ENCODE assay signal across 18 mouse cellular contexts in genomic region chr10:118596206-118596605, GRCm38 (mm10).
DNase-seq lines count a peak whose midpoint lies in the region; ATAC-seq lines count a peak whose summit lies in the region.
"Had no signal": no experiment of that assay in that cellular context is flagged by ENCODE, and none has a peak within 500 bp of the region (broad histone marks: within the 10 kb centered on the region; RNA-seq: fewer than 3 reads in every experiment).

No protein-coding gene starts in this region.

- H3K4me1 ChIP-seq in forebrain, embryonic 14.5 days (ENCODE audit: control insufficient read depth, insufficient read depth, low read length): 0 out of 2 replicates have a peak, but pooled peaks cover 3% of the 10 kb centered on the region
- peaks cover 7% of the 10 kb centered on the region; the same call in 1 of the 2 replicates for H3K4me1 ChIP-seq in forebrain, embryonic 10.5 days
- H3K4me1 ChIP-seq in midbrain, embryonic 14.5 days (ENCODE audit: control insufficient read depth, insufficient read depth, low read length): no peaks in the 10 kb centered on the region
- H3K4me1 ChIP-seq in midbrain, embryonic 10.5 days: peaks cover 3% of the 10 kb centered on the region; the same call in 1 of the 2 replicates
- peaks cover 10% of the 10 kb centered on the region for H3K4me1 ChIP-seq in heart, embryonic 10.5 days
- H3K4me1 ChIP-seq: embryonic facial prominence, embryonic 15.5 days; hindbrain, embryonic 12.5 days had no signal

- peak; percentile 24 for DNase-seq in forebrain, embryonic 14.5 days (ENCODE audit: low spot score)
- DNase-seq in forebrain, embryonic 10.5 days (ENCODE audit: extremely low spot score, low spot score): no peak
- peak; percentile 20 for DNase-seq in midbrain, embryonic 14.5 days
- no peak for DNase-seq in midbrain, embryonic 10.5 days (ENCODE audit: low spot score)
- DNase-seq in heart, embryonic 10.5 days (ENCODE audit: low spot score): no peak
- DNase-seq in heart, postnatal 36 days: peak; percentile 13 to 15
- no peak for DNase-seq in kidney, adult 9 months
- DNase-seq in adrenal gland, adult 8-10 months: no peak
- DNase-seq: cerebellum, adult 11 months; gastrocnemius, postnatal 10 days; retina, postnatal 1 day had no signal

- no peaks in the 10 kb centered on the region for H3K27me3 ChIP-seq in forebrain, embryonic 14.5 days (replicated peaks; ENCODE audit: control insufficient read depth, insufficient read depth, low read length)
- H3K27me3 ChIP-seq in forebrain, embryonic 10.5 days (ENCODE audit: poor library complexity, severe bottlenecking): no peaks in the 10 kb centered on the region
- H3K27me3 ChIP-seq in midbrain, embryonic 14.5 days (ENCODE audit: control insufficient read depth, insufficient read depth, low read length): no peaks in the 10 kb centered on the region
- H3K27me3 ChIP-seq in midbrain, embryonic 10.5 days (ENCODE audit: low read depth, poor library complexity, severe bottlenecking): no peaks in the 10 kb centered on the region
- H3K27me3 ChIP-seq in heart, embryonic 10.5 days (ENCODE audit: insufficient read depth, poor library complexity, severe bottlenecking): no peaks in the 10 kb centered on the region
- H3K27me3 ChIP-seq: embryonic facial prominence, embryonic 15.5 days; forebrain, embryonic 15.5 days; hindbrain, embryonic 12.5 days; liver, embryonic 12.5 days; neural tube, embryonic 13.5 days had no signal

- H3K27ac ChIP-seq in forebrain, embryonic 14.5 days (ENCODE audit: low read depth, low read length): no peak overlapping the region
- no peak overlapping the region for H3K27ac ChIP-seq in forebrain, embryonic 10.5 days
- H3K27ac ChIP-seq in midbrain, embryonic 14.5 days (replicated peaks; ENCODE audit: low read depth, low read length): no peak overlapping the region
- no peak overlapping the region for H3K27ac ChIP-seq in midbrain, embryonic 10.5 days (replicated peaks)
- H3K27ac ChIP-seq in heart, embryonic 10.5 days: peak overlapping the region; percentile 48
- H3K27ac ChIP-seq: embryonic facial prominence, embryonic 15.5 days; forebrain, embryonic 15.5 days; hindbrain, embryonic 12.5 days; layer of hippocampus, adult 2 months; liver, embryonic 12.5 days; neural tube, embryonic 13.5 days had no signal

- H3K9me3 ChIP-seq in forebrain, embryonic 14.5 days (replicated peaks; ENCODE audit: control insufficient read depth, low read length): no peaks in the 10 kb centered on the region
- H3K9me3 ChIP-seq in forebrain, embryonic 10.5 days: no peaks in the 10 kb centered on the region
- H3K9me3 ChIP-seq in midbrain, embryonic 14.5 days (ENCODE audit: control insufficient read depth, low read length): no peaks in the 10 kb centered on the region
- H3K9me3 ChIP-seq in midbrain, embryonic 10.5 days (replicated peaks): no peaks in the 10 kb centered on the region
- H3K9me3 ChIP-seq in heart, embryonic 10.5 days: no peaks in the 10 kb centered on the region
- H3K9me3 ChIP-seq: embryonic facial prominence, embryonic 15.5 days; forebrain, embryonic 15.5 days; hindbrain, embryonic 12.5 days; liver, embryonic 12.5 days; neural tube, embryonic 13.5 days had no signal

- no peak for ATAC-seq in forebrain, embryonic 14.5 days
- no peak for ATAC-seq in midbrain, embryonic 14.5 days (ENCODE audit: low FRiP score, low TSS enrichment)
- ATAC-seq: forebrain, embryonic 15.5 days; liver, embryonic 12.5 days; lung, postnatal 0 days had no signal

- no peaks in the 10 kb centered on the region for H3K36me3 ChIP-seq in forebrain, embryonic 14.5 days (ENCODE audit: control insufficient read depth, insufficient read depth, low read length)
- no peaks in the 10 kb centered on the region for H3K36me3 ChIP-seq in forebrain, embryonic 10.5 days (replicated peaks)
- no peaks in the 10 kb centered on the region for H3K36me3 ChIP-seq in midbrain, embryonic 14.5 days (ENCODE audit: control insufficient read depth, insufficient read depth, low read length)
- no peaks in the 10 kb centered on the region for H3K36me3 ChIP-seq in midbrain, embryonic 10.5 days
- no peaks in the 10 kb centered on the region for H3K36me3 ChIP-seq in heart, embryonic 10.5 days
- H3K36me3 ChIP-seq: embryonic facial prominence, embryonic 15.5 days; forebrain, embryonic 15.5 days; hindbrain, embryonic 12.5 days; liver, embryonic 12.5 days; neural tube, embryonic 13.5 days had no signal

- no peak overlapping the region for H3K9ac ChIP-seq in forebrain, embryonic 14.5 days (ENCODE audit: low read length)
- no peak overlapping the region for H3K9ac ChIP-seq in midbrain, embryonic 14.5 days (replicated peaks; ENCODE audit: low read length)
- H3K9ac ChIP-seq: embryonic facial prominence, embryonic 15.5 days; forebrain, embryonic 15.5 days; hindbrain, embryonic 12.5 days; liver, embryonic 12.5 days; neural tube, embryonic 13.5 days had no signal

- no peak overlapping the region for H3K4me2 ChIP-seq in forebrain, embryonic 14.5 days (ENCODE audit: low read length)
- no peak overlapping the region for H3K4me2 ChIP-seq in midbrain, embryonic 14.5 days (ENCODE audit: low read length)
- H3K4me2 ChIP-seq: embryonic facial prominence, embryonic 15.5 days; forebrain, embryonic 15.5 days; hindbrain, embryonic 12.5 days; liver, embryonic 12.5 days; neural tube, embryonic 13.5 days had no signal

- no peak overlapping the region for H3K4me3 ChIP-seq in forebrain, embryonic 14.5 days (ENCODE audit: low read depth, low read length)
- no peak overlapping the region for H3K4me3 ChIP-seq in forebrain, embryonic 10.5 days
- H3K4me3 ChIP-seq in midbrain, embryonic 14.5 days (replicated peaks; ENCODE audit: low read depth, low read length): no peak overlapping the region
- no peak overlapping the region for H3K4me3 ChIP-seq in midbrain, embryonic 10.5 days
- peak overlapping the region; percentile 22; the same call in 1 of the 2 replicates for H3K4me3 ChIP-seq in heart, embryonic 10.5 days
- H3K4me3 ChIP-seq: embryonic facial prominence, embryonic 15.5 days; forebrain, embryonic 15.5 days; hindbrain, embryonic 12.5 days; layer of hippocampus, adult 2 months; liver, embryonic 12.5 days; neural tube, embryonic 13.5 days had no signal

- intact Hi-C loops in heart, postnatal 36 days (cut with DNase I): no loop called here

- 56% methylated on average over 8 of the region's 8 CpGs for WGBS in forebrain, embryonic 14.5 days
- 61% methylated on average over 8 of the region's 8 CpGs for WGBS in forebrain, embryonic 10.5 days
- WGBS in midbrain, embryonic 14.5 days: 61% methylated on average over 8 of the region's 8 CpGs
- WGBS in midbrain, embryonic 10.5 days: 67% methylated on average over 8 of the region's 8 CpGs
- WGBS in heart, embryonic 10.5 days: 28% methylated on average over 8 of the region's 8 CpGs

Comparison
In these comparisons a context has a peak if more than half of its experiments do, and no peak if none do; other contexts are left out.
1. DNase-seq: peak in forebrain, embryonic 14.5 days (single experiment), midbrain, embryonic 14.5 days (single experiment) and heart, postnatal 36 days (2 of 2); none in forebrain, embryonic 10.5 days (single experiment), midbrain, embryonic 10.5 days (single experiment), heart, embryonic 10.5 days (single experiment), kidney, adult 9 months (single experiment) and adrenal gland, adult 8-10 months (single experiment).